Mouse (Mus musculus): ENCODE measurements at regions not wholly inside any gene's neighbourhood (a gene's known extent, or its start where the extent isn't known, plus 50 kb on each side); places are given as distances from the start of the nearest gene placed in this dataset.
"Not testable (repeated sequence)": the region's sequence is repeated elsewhere in the genome, so short reads cannot be mapped to it uniquely, and the experiment has no call there.

DNA sequence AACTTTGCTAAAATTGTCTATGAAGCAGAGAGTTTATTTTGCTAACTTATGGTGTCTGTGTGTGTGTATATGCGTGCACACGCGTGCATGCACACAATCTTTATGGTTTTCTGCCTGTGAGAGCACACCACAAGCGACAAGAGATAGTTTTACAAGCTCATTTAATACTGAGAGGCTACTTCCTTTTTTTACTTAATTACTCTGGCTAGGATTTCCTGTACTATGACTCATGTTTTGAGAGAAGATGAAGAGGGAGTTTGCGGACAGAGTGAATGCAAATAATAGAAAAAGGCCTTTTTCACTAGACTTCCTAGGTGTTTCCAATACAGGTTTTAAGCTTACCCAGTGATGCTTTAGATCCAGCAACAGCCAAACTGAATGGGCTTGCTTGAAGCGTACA lies 74.9 kb downstream of the 9530068E07Rik start:
- not testable (repeated sequence) for TF ChIP-seq EP300, CTCF (IDR thresholded peaks at IDR 0.05; ENCODE audit: low read depth)
